Mouse (Mus musculus) Patski (cell line): ENCODE data around the gene Scnn1a. TPM values are rescaled to one million over a fixed set of nuclear protein-coding genes. Genes with fewer than 3 reads are reported as not detected.
A peak's percentile ranks its signal among the peaks of the same experiment; 100 is the strongest.

Source experiments
- ATAC-seq: fragments of 100-300 bp; one replicate; pipeline ENCODE4 v1.8.0; 2021
- CTCF ChIA-PET: fragments of 350-600 bp; sonication (Branson Sonifier 250); formaldehyde crosslinking; loops from one replicate; lab custom pipeline; 2022; ENCODE audit warnings: inconsistent platforms; lab: Charles Lee
- POLR2A ChIA-PET: fragments of 350-600 bp; sonication (Branson Sonifier 250); formaldehyde crosslinking; loops from one replicate; lab custom pipeline; 2022; ENCODE audit warnings: antibody characterized with exemption, inconsistent platforms; lab: Charles Lee
- DNase-seq: peaks from one replicate; pipeline ENCODE4 v3.0.0-alpha.2; 2011; ENCODE audit warnings: low read depth, low spot score
- H3K27me3 ChIP-seq: fragments of 371-371 bp; one replicate; pipeline ENCODE4 v1.5.1; 2021
- CTCF ChIP-seq: fragments of 100-300 bp; IDR thresholded peaks from one replicate; pipeline ENCODE4 v1.5.1; 2021
- in situ Hi-C: fragments of 300-500 bp; cut with MboI; formaldehyde crosslinking; loops from 3 replicates; pipeline ENCODE4 v1.11.1; 2018; ENCODE audit warnings: low pct_unique_long_range_greater_than_20kb, mixed read lengths
- polyA plus RNA-seq: library from polyadenylated mRNA; unstranded; gene quantifications from one replicate; pipeline ENCODE4 v1.2.3, GENCODE M21; 2021

Scnn1a gene
- polyA plus RNA-seq, 1 experiment from 2014 or later = 1.8 TPM

DNA sequence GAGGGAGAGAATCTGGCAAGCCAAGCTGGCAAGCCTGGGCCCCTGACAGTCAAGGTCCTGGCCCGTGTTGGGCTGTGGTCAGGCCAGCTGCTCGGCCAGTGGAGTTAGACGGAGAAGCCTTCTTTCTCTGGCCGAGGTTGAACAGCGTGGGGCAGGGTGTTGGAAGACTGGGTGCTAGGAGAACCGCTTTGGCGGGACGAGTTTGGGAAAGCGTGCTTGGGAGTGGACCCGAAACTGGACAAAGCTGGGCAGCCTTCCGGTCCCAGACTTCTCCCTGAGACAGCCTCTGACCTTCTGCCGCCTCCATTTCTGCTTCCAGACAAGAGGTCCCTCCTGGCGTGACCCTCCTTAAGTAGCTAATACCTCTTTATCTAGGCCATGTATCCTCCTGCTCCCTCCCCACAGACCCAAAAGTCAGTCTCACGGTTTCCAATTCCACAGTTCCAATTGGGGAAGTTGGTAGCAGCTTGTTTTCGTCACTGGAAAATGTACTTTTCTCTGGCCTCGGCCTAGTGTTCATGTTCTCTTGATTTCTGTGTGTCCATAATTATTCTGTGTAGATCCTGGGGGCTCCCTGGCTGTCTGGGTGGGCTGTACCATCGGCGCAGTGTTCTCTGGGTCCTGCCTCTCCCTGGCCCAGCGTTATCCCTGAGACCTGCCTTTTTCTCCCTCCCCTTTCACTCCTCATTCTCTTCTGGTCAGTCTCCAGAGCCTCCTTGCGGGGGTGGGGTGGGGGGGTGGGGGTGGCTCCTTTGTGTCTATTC is 30.0 kb downstream of the Scnn1a start:
- in situ Hi-C loops = loop anchor here (10.0 kb wide), 1 partner anchor 216 kb away; the partner anchor contains the start of gene Nop2
- H3K27me3 ChIP-seq = no peaks in the 10 kb centered on the region
- TF ChIP-seq CTCF = no peak
- no peak for DNase-seq
- ATAC-seq = no peak
- POLR2A ChIA-PET = interaction anchor here (0.6 to 2.1 kb wide), 5 partner anchors 14 to 218 kb away, joined by 3 to 15 read pairs (median 6); partner anchors contain the start of gene Ltbr
- CTCF ChIA-PET = interaction anchor here (0.7 to 1.6 kb wide), 3 partner anchors 22 to 75 kb away, joined by 3 read pairs; no protein-coding TSS in a partner anchor

- TF ChIP-seq CTCF = no peak
- DNase-seq (no peak), ATAC-seq (no peak)
- POLR2A ChIA-PET = no interaction called here
- CTCF ChIA-PET = interaction anchor here (1.6 kb wide), 1 partner anchor 74 kb away, joined by 3 read pairs; no protein-coding TSS in a partner anchor
- H3K27me3 ChIP-seq = no peaks in the 10 kb centered on the region
- in situ Hi-C loops = loop anchor here (10.0 kb wide), 1 partner anchor 216 kb away; the partner anchor contains the start of gene Nop2
Measured at GRCm38 (mm10) chr6:125350995-125351324, 30.5 kb downstream of the Scnn1a start.

DNA sequence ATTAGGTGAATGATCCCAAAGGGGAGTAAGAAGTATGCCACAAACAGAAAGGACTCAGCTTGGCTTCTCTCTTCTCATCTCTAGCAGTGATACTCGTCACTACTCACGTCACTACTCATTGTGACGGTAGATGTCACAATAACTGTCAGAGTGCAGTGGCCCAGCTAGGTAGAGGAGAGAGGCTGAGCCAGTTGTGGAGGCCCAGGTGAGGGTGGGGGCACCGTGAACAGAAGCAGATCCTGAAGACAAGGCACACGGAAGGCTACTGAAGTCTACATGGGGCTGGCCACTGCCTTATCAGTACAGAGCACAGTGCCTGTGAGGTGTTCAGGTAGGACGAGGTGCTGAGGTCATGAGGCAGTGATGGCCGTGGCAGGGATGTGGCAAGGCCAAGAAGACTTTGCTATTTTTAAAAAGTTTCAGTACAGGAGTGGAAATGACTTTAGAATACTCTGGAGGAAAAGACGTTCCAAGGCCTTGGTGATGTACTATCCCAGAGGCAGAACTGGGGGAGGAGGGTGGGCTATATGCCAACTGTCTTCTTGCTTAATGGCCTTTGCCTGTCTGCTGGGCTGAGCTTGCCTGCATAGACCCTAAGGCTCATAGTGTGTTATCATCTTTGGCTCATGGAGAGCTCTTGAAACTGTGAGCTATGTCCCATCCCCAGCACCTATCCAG is 31.0 kb downstream of the Scnn1a start:
- POLR2A ChIA-PET = no interaction called here
- DNase-seq (no peak), ATAC-seq (no peak)
- in situ Hi-C loops = loop anchor here (10.0 kb wide), 1 partner anchor 217 kb away; the partner anchor contains the start of gene Nop2
- no peak for TF ChIP-seq CTCF
- CTCF ChIA-PET = interaction anchor here (0.9 to 1.6 kb wide), 2 partner anchors 9 to 74 kb away, joined by 3 read pairs; no protein-coding TSS in a partner anchor
- no peaks in the 10 kb centered on the region for H3K27me3 ChIP-seq

- TF ChIP-seq CTCF = no peak
- ChIA-PET CTCF (interaction anchor here (0.9 kb wide), 1 partner anchor 10 kb away, joined by 3 read pairs; no protein-coding TSS in a partner anchor), POLR2A (no interaction called here)
- in situ Hi-C loops = loop anchor here (10.0 kb wide), 1 partner anchor 217 kb away; the partner anchor contains the start of gene Nop2
- H3K27me3 ChIP-seq = no peaks in the 10 kb centered on the region
- DNase-seq = no peak
- ATAC-seq = no peak
Measured at GRCm38 (mm10) chr6:125352046-125352384, 31.6 kb downstream of the Scnn1a start.

DNA sequence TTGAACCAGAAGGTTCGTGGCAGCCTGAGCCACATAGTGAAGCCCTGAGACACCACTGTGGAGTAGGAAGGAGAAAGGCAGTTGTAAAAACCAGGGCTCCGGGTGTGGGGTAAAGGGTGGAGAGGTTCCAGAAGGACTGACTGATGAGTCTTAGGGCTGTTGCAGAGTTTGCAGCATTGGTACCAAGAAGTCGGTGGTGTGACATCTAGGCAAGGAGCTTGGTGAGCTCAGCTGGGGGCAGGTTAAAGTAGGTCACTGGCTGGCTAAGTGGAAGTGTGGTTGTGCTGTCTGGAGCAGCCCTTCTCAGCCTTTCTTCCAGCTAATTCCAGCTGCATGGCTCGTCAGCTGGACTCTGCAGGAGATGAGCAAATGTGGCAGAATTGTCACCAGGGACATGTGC is 32.4 kb downstream of the Scnn1a start:
- DNase-seq = no peak
- CTCF ChIA-PET = interaction anchor here (0.9 kb wide), 1 partner anchor 61 kb away, joined by 3 read pairs; no protein-coding TSS in a partner anchor
- in situ Hi-C loops = loop anchor here (10.0 kb wide), 1 partner anchor 218 kb away; the partner anchor contains the start of gene Nop2
- no peak for ATAC-seq
- no peak for TF ChIP-seq CTCF
- H3K27me3 ChIP-seq = no peaks in the 10 kb centered on the region
- POLR2A ChIA-PET = interaction anchor here (0.8 kb wide), 1 partner anchor 11 kb away, joined by 4 read pairs; no protein-coding TSS in a partner anchor

DNA sequence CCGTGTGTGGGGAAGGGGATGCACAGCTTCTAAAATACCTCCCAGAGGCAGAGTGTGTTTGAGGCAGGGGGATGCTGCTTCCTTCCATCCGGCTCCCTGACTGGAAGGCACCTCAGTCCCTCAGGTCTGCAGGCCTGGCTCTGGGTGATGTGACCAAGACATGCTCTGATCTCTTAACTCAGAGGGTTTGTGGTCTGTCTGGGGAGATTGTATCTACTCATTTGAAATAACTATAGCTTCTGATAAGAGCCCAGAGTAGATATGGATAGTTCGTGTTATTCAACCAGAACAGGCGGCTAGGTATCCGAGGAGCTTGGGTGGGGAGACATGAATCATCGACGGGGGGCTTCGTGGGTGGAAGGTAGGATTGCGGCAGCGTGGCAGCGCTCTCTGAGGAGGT is 32.8 kb downstream of the Scnn1a start:
- H3K27me3 ChIP-seq = no peaks in the 10 kb centered on the region
- ChIA-PET POLR2A (interaction anchor here (0.5 to 0.8 kb wide), 2 partner anchors 10 to 68 kb away, joined by 3 to 4 read pairs; no protein-coding TSS in a partner anchor), CTCF (interaction anchor here (0.9 to 1.9 kb wide), 2 partner anchors 60 to 78 kb away, joined by 3 to 6 read pairs; no protein-coding TSS in a partner anchor)
- in situ Hi-C loops = loop anchor here (10.0 kb wide), 1 partner anchor 218 kb away; the partner anchor contains the start of gene Nop2
- no peak for TF ChIP-seq CTCF
- ATAC-seq (no peak), DNase-seq (no peak)

DNA sequence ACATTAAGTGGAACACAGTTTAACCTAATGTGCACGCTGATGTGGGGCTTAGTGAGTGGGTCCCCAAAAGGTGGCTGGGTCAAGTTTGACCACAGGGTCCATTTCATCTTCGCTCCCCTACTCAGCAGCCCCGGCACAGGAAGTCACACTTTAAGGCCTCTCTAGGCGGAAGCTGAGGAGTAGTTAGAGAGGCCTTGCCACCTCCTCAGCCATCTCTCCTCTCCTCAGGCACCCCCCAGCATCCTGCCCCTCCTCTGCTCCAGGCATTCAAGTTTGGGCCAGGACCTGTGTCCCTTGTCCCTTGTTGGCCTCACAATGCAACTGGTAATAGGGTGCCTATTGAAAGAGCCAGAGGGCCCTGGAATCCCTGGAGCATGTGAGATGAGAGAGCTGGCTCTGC is 33.2 kb downstream of the Scnn1a start:
- POLR2A ChIA-PET = interaction anchor here (0.5 to 2.0 kb wide), 2 partner anchors 11 to 69 kb away, joined by 3 to 8 read pairs; no protein-coding TSS in a partner anchor
- in situ Hi-C loops = loop anchor here (10.0 kb wide), 1 partner anchor 219 kb away; the partner anchor contains the start of gene Nop2
- no peaks in the 10 kb centered on the region for H3K27me3 ChIP-seq
- CTCF ChIA-PET = interaction anchor here (1.5 to 1.9 kb wide), 2 partner anchors 12 to 78 kb away, joined by 4 to 6 read pairs; no protein-coding TSS in a partner anchor
- TF ChIP-seq CTCF = no peak
- no peak for DNase-seq
- no peak for ATAC-seq

- TF ChIP-seq CTCF = no peak
- ChIA-PET POLR2A (interaction anchor here (2.0 kb wide), 1 partner anchor 10 kb away, joined by 8 read pairs; no protein-coding TSS in a partner anchor), CTCF (interaction anchor here (1.5 to 1.9 kb wide), 2 partner anchors 11 to 79 kb away, joined by 4 to 6 read pairs; no protein-coding TSS in a partner anchor)
- in situ Hi-C loops = loop anchor here (5.0 to 10.0 kb wide), 2 partner anchors 72 to 220 kb away; partner anchors contain the start of gene Nop2
- H3K27me3 ChIP-seq = no peaks in the 10 kb centered on the region
- ATAC-seq = peak; percentile 81
- peak; percentile 68 for DNase-seq
Measured at GRCm38 (mm10) chr6:125354352-125355151, 34.1 kb downstream of the Scnn1a start.

DNA sequence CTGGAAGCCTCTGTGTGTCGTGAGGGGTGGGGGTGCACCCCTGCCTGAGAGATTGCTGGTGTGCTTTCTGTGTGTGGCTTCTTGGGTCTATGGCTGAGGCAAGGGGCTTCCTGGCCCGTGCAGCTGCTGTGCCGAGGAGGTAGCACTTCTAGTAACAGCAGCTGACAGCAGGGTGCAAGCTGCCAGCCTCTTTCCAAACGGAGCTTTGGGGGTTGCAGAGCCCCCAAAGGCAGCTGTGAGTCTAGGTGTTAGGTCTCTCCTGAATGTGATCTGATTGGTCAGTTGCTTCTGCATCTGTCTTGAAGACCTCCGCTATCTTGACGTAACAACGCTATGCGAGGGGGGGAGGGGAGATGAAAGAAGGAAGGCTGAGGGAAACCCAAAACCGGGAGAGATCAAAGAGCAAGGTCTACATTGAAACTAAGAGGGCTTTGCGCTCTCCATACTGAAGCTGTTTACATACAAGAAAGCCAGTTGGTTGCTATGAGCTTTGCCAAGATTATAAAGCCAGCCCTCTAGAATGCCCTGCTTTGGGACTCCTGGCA is 34.8 kb downstream of the Scnn1a start:
- CTCF ChIA-PET = interaction anchor here (1.5 to 1.9 kb wide), 2 partner anchors 10 to 80 kb away, joined by 4 to 6 read pairs; no protein-coding TSS in a partner anchor
- no peaks in the 10 kb centered on the region for H3K27me3 ChIP-seq
- no peak for DNase-seq
- ATAC-seq = peak; percentile 7
- POLR2A ChIA-PET = interaction anchor here (2.0 kb wide), 1 partner anchor 9 kb away, joined by 8 read pairs; no protein-coding TSS in a partner anchor
- in situ Hi-C loops = loop anchor here (5.0 to 10.0 kb wide), 2 partner anchors 73 to 220 kb away; partner anchors contain the start of gene Nop2
- no peak for TF ChIP-seq CTCF
